23 mouse cellular contexts compared by ENCODE assay signal in the genomic region with DNA sequence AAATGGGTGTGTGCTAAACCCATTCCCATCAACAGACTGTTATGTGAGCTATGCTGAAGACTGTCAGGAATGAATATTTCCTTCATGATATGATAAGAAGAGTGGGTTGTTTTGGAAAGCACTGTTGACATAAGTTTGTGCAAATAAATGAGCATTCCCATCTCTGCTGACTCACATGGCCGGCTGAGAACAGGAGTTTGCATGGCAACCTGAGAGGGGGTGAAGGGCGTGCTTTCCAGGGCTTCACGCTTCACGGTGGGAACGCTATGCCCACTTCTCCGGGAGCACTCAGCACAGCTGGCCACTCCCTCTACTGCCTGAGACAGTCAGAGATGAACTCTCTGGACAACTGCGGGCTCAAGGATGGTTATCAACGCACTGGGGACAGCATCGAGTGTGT.
A peak's percentile ranks its signal among the peaks of the same experiment; 100 is the strongest.
DNase-seq lines count a peak whose midpoint lies in the region; ATAC-seq and TF ChIP-seq lines count a peak whose summit lies in the region.
"Had no signal": no experiment of that assay in that cellular context is flagged by ENCODE, and none has a peak within 500 bp of the region (broad histone marks: within the 10 kb centered on the region; RNA-seq: fewer than 3 reads in every experiment).

No protein-coding gene starts in this region.

- H3K36me3 ChIP-seq in kidney, embryonic 14.5 days (ENCODE audit: control insufficient read depth, insufficient read depth, low read length) = no peaks in the 10 kb centered on the region
- H3K36me3 ChIP-seq in stomach, embryonic 14.5 days (ENCODE audit: control insufficient read depth, insufficient read depth, low read length) = no peaks in the 10 kb centered on the region
- no peaks in the 10 kb centered on the region for H3K36me3 ChIP-seq in stomach, postnatal 0 days (ENCODE audit: control insufficient read depth, insufficient read depth, low read length)
- H3K36me3 ChIP-seq: embryonic facial prominence, embryonic 12.5 days; forebrain, embryonic 15.5 days; hindbrain, embryonic 10.5 days; limb, embryonic 15.5 days; neural tube, embryonic 15.5 days had no signal

- TF ChIP-seq EP300 in stomach, postnatal 0 days (optimal IDR thresholded peaks at IDR 0.05) = no peak

- WGBS in kidney, embryonic 14.5 days = 44% methylated on average over 9 of the region's 9 CpGs
- WGBS in stomach, embryonic 14.5 days = 61% methylated on average over 9 of the region's 9 CpGs
- 62% methylated on average over 9 of the region's 9 CpGs for WGBS in stomach, postnatal 0 days
- 62% methylated on average over 9 of the region's 9 CpGs for WGBS in lung, adult 2 months

- TF ChIP-seq CTCF in stomach, postnatal 0 days (IDR thresholded peaks at IDR 0.05; ENCODE audit: low read depth) = no peak
- no peak for TF ChIP-seq CTCF in lung, adult 2 months (IDR thresholded peaks at IDR 0.05; ENCODE audit: insufficient read depth, low read length)

- peaks cover 15% of the 10 kb centered on the region for H3K4me1 ChIP-seq in kidney, embryonic 14.5 days (ENCODE audit: control insufficient read depth, insufficient read depth, low read length)
- H3K4me1 ChIP-seq in stomach, embryonic 14.5 days (ENCODE audit: control insufficient read depth, insufficient read depth, low read length) = no peaks in the 10 kb centered on the region
- 0 out of 2 replicates have a peak, but pooled peaks cover 2% of the 10 kb centered on the region for H3K4me1 ChIP-seq in stomach, postnatal 0 days (replicated peaks; ENCODE audit: control insufficient read depth, insufficient read depth)
- H3K4me1 ChIP-seq in lung, adult 2 months (ENCODE audit: control insufficient read depth, insufficient read depth, low read length) = peaks cover 6% of the 10 kb centered on the region; the same call in 1 of the 2 replicates
- H3K4me1 ChIP-seq: embryonic facial prominence, embryonic 12.5 days; hindbrain, embryonic 10.5 days had no signal

- ATAC-seq in kidney, embryonic 14.5 days (ENCODE audit: low FRiP score, low TSS enrichment) = peak; percentile 65; the same call in 1 of the 2 replicates
- ATAC-seq in stomach, embryonic 14.5 days (ENCODE audit: insufficient number of reproducible peaks, insufficient read depth, low FRiP score, low read depth) = 0 out of 2 replicates have a peak, but pooled peaks have one; percentile 23
- no peak; the same call in 1 of the 2 replicates for ATAC-seq in stomach, postnatal 0 days (ENCODE audit: low FRiP score, low TSS enrichment)
- ATAC-seq: forebrain, embryonic 15.5 days; hindbrain, postnatal 0 days; liver, postnatal 0 days; midbrain, embryonic 16.5 days had no signal

- H3K4me3 ChIP-seq in kidney, embryonic 14.5 days (ENCODE audit: low read length) = no peak overlapping the region
- no peak overlapping the region for H3K4me3 ChIP-seq in stomach, embryonic 14.5 days (ENCODE audit: low read depth, low read length)
- H3K4me3 ChIP-seq in stomach, postnatal 0 days (ENCODE audit: low read depth, low read length) = no peak overlapping the region
- no peak overlapping the region for H3K4me3 ChIP-seq in lung, adult 2 months (replicated peaks; ENCODE audit: extremely low read depth, low read depth, low read length)
- H3K4me3 ChIP-seq: embryonic facial prominence, embryonic 12.5 days; erythroblast, embryonic 14.5 days; forebrain, embryonic 15.5 days; hindbrain, embryonic 10.5 days; limb, embryonic 15.5 days; neural tube, embryonic 15.5 days had no signal

- TF ChIP-seq POLR2A in lung, adult 2 months (IDR thresholded peaks at IDR 0.05; ENCODE audit: borderline replicate concordance, extremely low read depth, low read depth, low read length) = no peak

- no peaks in the 10 kb centered on the region for H3K27me3 ChIP-seq in kidney, embryonic 14.5 days (ENCODE audit: control insufficient read depth, insufficient read depth, low read length)
- H3K27me3 ChIP-seq in stomach, embryonic 14.5 days (ENCODE audit: control insufficient read depth, insufficient read depth, low read length) = no peaks in the 10 kb centered on the region
- H3K27me3 ChIP-seq in stomach, postnatal 0 days (ENCODE audit: control insufficient read depth, insufficient read depth, low read length) = no peaks in the 10 kb centered on the region
- H3K27me3 ChIP-seq: embryonic facial prominence, embryonic 12.5 days; forebrain, embryonic 15.5 days; limb, embryonic 15.5 days; neural tube, embryonic 15.5 days had no signal

- H3K27ac ChIP-seq in kidney, embryonic 14.5 days (ENCODE audit: low read depth, low read length) = peak overlapping the region; percentile 12; the same call in 1 of the 2 replicates
- H3K27ac ChIP-seq in stomach, embryonic 14.5 days (ENCODE audit: low read length) = no peak overlapping the region
- H3K27ac ChIP-seq in stomach, postnatal 0 days (replicated peaks) = no peak overlapping the region
- H3K27ac ChIP-seq: embryonic facial prominence, embryonic 12.5 days; forebrain, embryonic 15.5 days; hindbrain, embryonic 10.5 days; limb, embryonic 15.5 days had no signal

- H3K4me2 ChIP-seq in kidney, embryonic 14.5 days (replicated peaks; ENCODE audit: low read depth, low read length) = no peak overlapping the region
- no peak overlapping the region for H3K4me2 ChIP-seq in stomach, embryonic 14.5 days (replicated peaks; ENCODE audit: low read depth, low read length)
- no peak overlapping the region for H3K4me2 ChIP-seq in stomach, postnatal 0 days (replicated peaks; ENCODE audit: low read depth)
- H3K4me2 ChIP-seq: embryonic facial prominence, embryonic 12.5 days; forebrain, embryonic 15.5 days; heart, embryonic 11.5 days; limb, embryonic 15.5 days; neural tube, embryonic 15.5 days had no signal

- H3K9me3 ChIP-seq in kidney, embryonic 14.5 days (ENCODE audit: control insufficient read depth, low read length) = no peaks in the 10 kb centered on the region
- H3K9me3 ChIP-seq in stomach, embryonic 14.5 days (ENCODE audit: control insufficient read depth, low read depth, low read length) = no peaks in the 10 kb centered on the region
- H3K9me3 ChIP-seq in stomach, postnatal 0 days (ENCODE audit: control insufficient read depth, low read length) = no peaks in the 10 kb centered on the region
- H3K9me3 ChIP-seq: embryonic facial prominence, embryonic 12.5 days; forebrain, embryonic 15.5 days; hindbrain, embryonic 10.5 days; limb, embryonic 15.5 days; neural tube, embryonic 15.5 days had no signal

- DNase-seq in kidney, adult 8-10 months = no peak
- no peak for DNase-seq in stomach, postnatal 0 days (ENCODE audit: low spot score)
- peak; percentile 31 for DNase-seq in lung, adult 2 months
- DNase-seq in lung, postnatal 25 days (ENCODE audit: low spot score) = peak; percentile 66
- DNase-seq in adrenal gland, adult 18-20 months (ENCODE audit: low spot score in 2 of 2) = no peak
- no peak for DNase-seq in layer of hippocampus, postnatal 36 days
- DNase-seq: adrenal gland, postnatal 25 days; cerebellum, adult 11 months; cerebellum, postnatal 10 days; gastrocnemius, postnatal 25 days; liver, postnatal 0 days; thymus, postnatal 25 days had no signal

- H3K9ac ChIP-seq in kidney, embryonic 14.5 days (ENCODE audit: low read depth, low read length) = no peak overlapping the region
- H3K9ac ChIP-seq in stomach, embryonic 14.5 days (replicated peaks; ENCODE audit: low read depth, low read length) = no peak overlapping the region
- no peak overlapping the region for H3K9ac ChIP-seq in stomach, postnatal 0 days (ENCODE audit: low read length)
- H3K9ac ChIP-seq: embryonic facial prominence, embryonic 12.5 days; forebrain, embryonic 15.5 days; limb, embryonic 15.5 days; liver, postnatal 0 days; neural tube, embryonic 15.5 days had no signal

Comparison
In these comparisons a context has a peak if more than half of its experiments do, and no peak if none do; other contexts are left out.
1. DNase-seq: peak in lung, adult 2 months (single experiment) and lung, postnatal 25 days (single experiment); none in kidney, adult 8-10 months (0 of 2), stomach, postnatal 0 days (single experiment), adrenal gland, adult 18-20 months (0 of 2) and layer of hippocampus, postnatal 36 days (0 of 2).